Mouse (Mus musculus) gastrocnemius, adult 8-10 months (tissue): ENCODE measurements around the gene Sp140. TPM values are rescaled to one million over a fixed set of nuclear protein-coding genes. Genes with fewer than 3 reads are reported as not detected.
"Not testable (repeated sequence)": the region's sequence is repeated elsewhere in the genome, so short reads cannot be mapped to it uniquely, and the experiment has no call there.

Source experiments
- DNase-seq, 2 experiments: peaks; one replicate each; pipeline ENCODE4 v3.0.0; 2022; ENCODE audit warnings: low spot score in 2 of 2
- total RNA-seq, 4 experiments: library from RNA; stranded (reverse); gene quantifications; 2 replicates each; pipeline ENCODE4 v1.2.4; 2022

Gene Sp140
- total RNA-seq, 4 experiments from 2014 or later = 0.34 to 1.0 (median 0.84) TPM

GRCm38 (mm10) chr1:85638144-85638543 lies 38.0 kb downstream of the Sp140 start:
- not testable (repeated sequence) for DNase-seq

GRCm38 (mm10) chr1:85649881-85650280 lies 49.7 kb downstream of the Sp140 start, which contains the start of gene Sp100:
Gene Sp100 (plus strand): TSS chr1:85649988.
- DNase-seq = not testable (repeated sequence)

- not testable (repeated sequence) for DNase-seq
Observed at GRCm38 (mm10) chr1:85650524-85650923, 50.3 kb downstream of the Sp140 start.

- DNase-seq = not testable (repeated sequence)
Observed at GRCm38 (mm10) chr1:85651770-85652275, 51.6 kb downstream of the Sp140 start.

GRCm38 (mm10) chr1:85657211-85657610 lies 57.0 kb downstream of the Sp140 start:
- DNase-seq = not testable (repeated sequence)

- DNase-seq = no peak
Observed at GRCm38 (mm10) chr1:85664266-85664665, 64.1 kb downstream of the Sp140 start.

GRCm38 (mm10) chr1:85680226-85680625 lies 80.0 kb downstream of the Sp140 start:
- no peak for DNase-seq

GRCm38 (mm10) chr1:85686666-85687065 lies 86.5 kb downstream of the Sp140 start:
- no peak for DNase-seq

GRCm38 (mm10) chr1:85687346-85687745 lies 87.2 kb downstream of the Sp140 start:
- DNase-seq = no peak

- DNase-seq = no peak
Observed at GRCm38 (mm10) chr1:85690544-85690943, 90.4 kb downstream of the Sp140 start.

- DNase-seq = no peak
Observed at GRCm38 (mm10) chr1:85692281-85692680, 92.1 kb downstream of the Sp140 start.

- no peak for DNase-seq
Observed at GRCm38 (mm10) chr1:85693280-85693679, 93.1 kb downstream of the Sp140 start.

Other genes starting within 250 kb of the Sp140 start
- gene G530012D18Rik, start 24.7 kb upstream of the Sp140 start, total RNA-seq = not detected
- 1 to 10 TPM in 1 of 4 experiments, under 1 TPM in 3; 0.39 to 1.1 (median 0.69) TPM for gene Sp110, start 1.6 kb upstream of the Sp140 start, total RNA-seq
- gene Sp100, start 49.6 kb downstream of the Sp140 start, total RNA-seq = 1 to 10 TPM; 3.7 to 6.8 (median 5.7) TPM
- gene A630001G21Rik, start 178.3 kb downstream of the Sp140 start, total RNA-seq = not detected
- gene Cab39, start 193.1 kb downstream of the Sp140 start, total RNA-seq = 100 to 1,000 TPM; 177 to 206 (median 195) TPM